Comparison of ENCODE assay signal across 8 mouse cellular contexts in genomic region chr2:112454125-112454861, GRCm38 (mm10). TPM values are rescaled to one million over a fixed set of nuclear protein-coding genes. Genes with fewer than 3 reads are reported as not detected.
DNase-seq lines count a peak whose midpoint lies in the region; ATAC-seq and TF ChIP-seq lines count a peak whose summit lies in the region.

No protein-coding gene starts in this region.

- peak overlapping the region; percentile 98 for H3K4me3 ChIP-seq in cerebellum, adult 2 months (replicated peaks; ENCODE audit: insufficient read depth, low read depth, low read length)
- H3K4me3 ChIP-seq in thymus, adult 2 months (ENCODE audit: control insufficient read depth, insufficient read depth, low read length) = peak overlapping the region; percentile 99
- H3K4me3 ChIP-seq in liver, embryonic 12.5 days = peak overlapping the region; percentile 83

- H3K27ac ChIP-seq in cerebellum, adult 2 months (ENCODE audit: insufficient read depth, low read length) = peak overlapping the region; percentile 52
- peak overlapping the region; percentile 52; the same call in 1 of the 2 replicates for H3K27ac ChIP-seq in thymus, adult 2 months (ENCODE audit: control insufficient read depth, insufficient read depth, low read length)
- H3K27ac ChIP-seq in liver, embryonic 12.5 days = peak overlapping the region; percentile 85

- WGBS in cerebellum, adult 2 months = 33% methylated on average over 17 of the region's 17 CpGs
- 32% methylated on average over 17 of the region's 17 CpGs for WGBS in thymus, adult 2 months
- 28% methylated on average over 17 of the region's 17 CpGs for WGBS in liver, embryonic 12.5 days (ENCODE audit: insufficient replicate concordance)

- TF ChIP-seq POLR2A in cerebellum, adult 2 months (IDR thresholded peaks at IDR 0.05; ENCODE audit: borderline replicate concordance, insufficient read depth, low read length) = no peak
- no peak for TF ChIP-seq POLR2A in thymus, adult 2 months (IDR thresholded peaks at IDR 0.05; ENCODE audit: control insufficient read depth, extremely low read depth, insufficient read depth, low read length, poor library complexity)

- H3K9ac ChIP-seq in liver, embryonic 12.5 days = peak overlapping the region; percentile 87

- no peaks in the 10 kb centered on the region for H3K36me3 ChIP-seq in thymus, adult 2 months (ENCODE audit: control insufficient read depth, insufficient read depth, low read length)
- H3K36me3 ChIP-seq in liver, embryonic 12.5 days = peaks cover 3% of the 10 kb centered on the region

- peak overlapping the region; percentile 76 for H3K4me2 ChIP-seq in liver, embryonic 12.5 days

- no peaks in the 10 kb centered on the region for H3K27me3 ChIP-seq in cerebellum, adult 2 months (ENCODE audit: control insufficient read depth, insufficient read depth, low read length)
- no peaks in the 10 kb centered on the region for H3K27me3 ChIP-seq in thymus, adult 2 months (ENCODE audit: control insufficient read depth, insufficient read depth, low read length)
- no peaks in the 10 kb centered on the region for H3K27me3 ChIP-seq in liver, embryonic 12.5 days (replicated peaks)

- no peak for TF ChIP-seq CTCF in cerebellum, adult 2 months (IDR thresholded peaks at IDR 0.05; ENCODE audit: borderline replicate concordance, insufficient read depth, low read depth, low read length)
- no peak for TF ChIP-seq CTCF in thymus, adult 2 months (IDR thresholded peaks at IDR 0.05; ENCODE audit: borderline replicate concordance, control insufficient read depth, extremely low read depth, insufficient read depth, low read length, poor library complexity)

- peaks cover 3% of the 10 kb centered on the region; the same call in 1 of the 2 replicates for H3K4me1 ChIP-seq in cerebellum, adult 2 months (ENCODE audit: control insufficient read depth, insufficient read depth, low read length)
- no peaks in the 10 kb centered on the region for H3K4me1 ChIP-seq in thymus, adult 2 months (replicated peaks; ENCODE audit: control insufficient read depth, insufficient read depth, low read length)
- H3K4me1 ChIP-seq in liver, embryonic 12.5 days = peaks cover 29% of the 10 kb centered on the region

- ATAC-seq in liver, embryonic 12.5 days = peak; percentile 63

- no peaks in the 10 kb centered on the region for H3K9me3 ChIP-seq in liver, embryonic 12.5 days (replicated peaks)

- DNase-seq in cerebellum, adult 2 months = no peak
- no peak for DNase-seq in cerebellum, adult 11-12 months
- no peak for DNase-seq in thymus, adult 2 months
- DNase-seq in thymus, adult 18-20 months = no peak
- DNase-seq in layer of hippocampus, adult 8-10 months (ENCODE audit: low spot score in 2 of 2) = no peak
- DNase-seq in left cerebral cortex, adult 11 months (ENCODE audit: low spot score) = no peak
- no peak for DNase-seq in layer of hippocampus, postnatal 25 days (ENCODE audit: extremely low spot score in 1 of 2, low spot score in 1 of 2)

RNA-seq across cellular contexts. Expression of gene Emc7, which starts 0.5 kb away (rescaled TPM):
- polyA plus RNA-seq in cerebellum, adult 2 months (2012; rRNA removed) = 40.4 and 41.3 TPM in 2 replicates
- polyA plus RNA-seq in thymus, adult 2 months (2012; rRNA removed) = 4.9 and 6.3 TPM in 2 replicates
- 15.3 and 16.1 TPM in 2 replicates for polyA plus RNA-seq in liver, embryonic 12.5 days (2016; fragmentation: Nextera tagmentation; extraction: Ambion mirVana)
- total RNA-seq in layer of hippocampus, adult 8-10 months (2022) = 10 to 100 TPM; 42.8 to 48.1 (median 46.4) TPM
- 10 to 100 TPM; 44.4 to 46.2 TPM for total RNA-seq in layer of hippocampus, postnatal 25 days (2021)

RNA-seq across cellular contexts. Expression of gene Chrm5, which starts 26.3 kb away (rescaled TPM):
- polyA plus RNA-seq in cerebellum, adult 2 months (2012; rRNA removed) = 0.16 and 0.41 TPM in 2 replicates
- polyA plus RNA-seq in thymus, adult 2 months (2012; rRNA removed) = not detected in 2 replicates
- polyA plus RNA-seq in liver, embryonic 12.5 days (2016; fragmentation: Nextera tagmentation; extraction: Ambion mirVana) = not detected in 2 replicates
- 1 to 10 TPM; 5.4 to 9.7 (median 7.4) TPM for total RNA-seq in layer of hippocampus, adult 8-10 months (2022)
- total RNA-seq in layer of hippocampus, postnatal 25 days (2021) = 10 to 100 TPM in 1 of 2 experiments, 1 to 10 TPM in 1; 4.2 to 10.5 TPM

RNA-seq across cellular contexts. Expression of gene Aven, which starts 38.5 kb away (rescaled TPM):
- 14.6 and 19.1 TPM in 2 replicates for polyA plus RNA-seq in cerebellum, adult 2 months (2012; rRNA removed)
- 5.1 and 5.9 TPM in 2 replicates for polyA plus RNA-seq in thymus, adult 2 months (2012; rRNA removed)
- 14.2 TPM in 2 replicates for polyA plus RNA-seq in liver, embryonic 12.5 days (2016; fragmentation: Nextera tagmentation; extraction: Ambion mirVana)
- 10 to 100 TPM in 2 of 4 experiments, 1 to 10 TPM in 2; 8.1 to 11.5 (median 10.0) TPM for total RNA-seq in layer of hippocampus, adult 8-10 months (2022)
- 1 to 10 TPM; 8.1 to 9.5 TPM for total RNA-seq in layer of hippocampus, postnatal 25 days (2021)
